Mouse (Mus musculus) heart, adult 8-10 months (tissue): Measurements from ENCODE around the gene Fzd1. TPM values are rescaled to one million over a fixed set of nuclear protein-coding genes. Genes with fewer than 3 reads are reported as not detected.

Experiments used
- DNase-seq: peaks from one replicate; pipeline ENCODE4 v3.0.0; 2022; ENCODE audit warnings: low spot score
- total RNA-seq, 4 experiments: library from RNA; stranded (reverse); gene quantifications; 2 replicates each; pipeline ENCODE4 v1.2.4; 2022

The Fzd1 gene
- total RNA-seq: 1 to 10 TPM; 7.9 to 9.6 (median 8.7) TPM

DNA sequence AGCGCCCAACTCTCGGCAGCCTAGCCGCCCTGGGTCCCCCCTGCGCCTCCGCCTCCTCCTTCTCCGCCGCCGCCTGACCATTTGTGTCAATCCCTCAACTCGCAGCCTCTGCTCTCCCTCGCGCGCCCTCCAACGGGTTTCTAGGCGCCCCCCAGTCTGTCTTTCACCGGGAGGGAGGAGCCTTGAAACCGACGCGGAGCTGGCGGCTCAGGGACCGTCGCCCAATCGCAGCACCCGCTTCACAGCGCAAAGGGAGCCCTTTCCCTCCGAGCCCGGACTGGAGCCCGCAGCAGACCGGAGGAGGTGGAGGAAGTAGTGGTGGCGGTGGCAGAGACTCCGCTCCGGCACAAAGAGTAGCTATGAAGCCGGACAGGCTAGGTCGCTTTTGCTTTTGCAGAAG, at the start of gene Fzd1:
Gene Fzd1 (minus strand): TSS at position 134 of the 400 bp plus-strand sequence.
- peak; percentile 92 for DNase-seq

GRCm38 (mm10) chr5:4805228-4805627, 47.4 kb upstream of the Fzd1 start:
- no peak for DNase-seq

DNA sequence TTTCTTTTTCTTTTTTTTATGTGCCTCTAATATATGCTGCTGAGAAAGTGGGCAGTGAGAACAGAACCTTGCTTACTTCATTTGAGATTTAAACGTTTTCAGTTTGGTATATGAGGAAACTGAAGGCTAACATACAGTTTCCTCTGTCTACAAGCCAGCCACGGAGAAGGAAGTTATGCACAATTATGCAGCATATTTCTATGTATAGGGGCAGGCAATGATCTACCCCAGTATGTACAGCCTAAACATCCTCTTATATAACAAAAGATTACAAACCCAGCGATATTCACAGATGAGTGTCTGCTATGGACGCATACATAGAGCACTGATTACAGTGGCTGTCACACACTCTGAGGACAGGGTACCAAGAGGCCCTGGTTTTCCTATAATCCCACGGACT, 45.9 kb upstream of the Fzd1 start:
- DNase-seq: no peak

- no peak for DNase-seq
Measured at GRCm38 (mm10) chr5:4801971-4802370, 44.1 kb upstream of the Fzd1 start.

DNA sequence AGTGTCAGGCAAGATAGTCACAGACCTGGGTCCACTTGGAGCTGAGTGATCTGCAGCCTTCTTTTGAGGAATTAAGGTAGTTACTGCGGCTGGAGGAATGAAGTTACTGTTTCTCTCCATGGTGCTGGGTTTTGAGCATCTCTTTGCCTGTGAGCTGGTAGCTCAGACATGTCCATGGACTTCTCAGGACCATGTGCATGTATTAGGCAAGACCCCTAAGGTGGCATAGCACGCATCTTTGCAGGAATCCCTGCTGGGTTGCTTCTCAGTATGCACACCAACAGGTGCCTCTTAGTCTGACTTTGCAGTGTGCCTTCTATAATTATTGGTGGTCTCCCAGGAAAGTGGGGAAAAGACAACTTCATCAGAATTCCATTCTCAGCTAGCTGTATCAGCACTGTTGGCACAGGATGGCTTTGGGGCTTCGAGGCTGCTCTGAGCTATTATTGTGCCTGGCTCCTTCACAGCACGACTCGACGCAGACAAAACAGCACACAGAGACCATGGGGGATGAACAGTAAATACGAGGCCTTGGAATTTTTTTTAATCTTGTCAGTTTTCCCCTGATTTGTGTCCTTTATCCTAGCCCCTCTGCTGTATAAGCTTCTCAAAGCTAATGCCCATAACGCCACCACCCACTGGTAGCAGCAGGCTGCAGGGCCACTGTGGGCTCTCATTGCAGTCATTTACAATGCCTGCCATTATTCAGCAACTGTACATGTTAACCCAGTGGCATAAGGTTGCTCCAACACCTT, 43.4 kb upstream of the Fzd1 start:
- no peak for DNase-seq

- DNase-seq: no peak
Measured at GRCm38 (mm10) chr5:4791219-4791618, 33.4 kb upstream of the Fzd1 start.

DNA sequence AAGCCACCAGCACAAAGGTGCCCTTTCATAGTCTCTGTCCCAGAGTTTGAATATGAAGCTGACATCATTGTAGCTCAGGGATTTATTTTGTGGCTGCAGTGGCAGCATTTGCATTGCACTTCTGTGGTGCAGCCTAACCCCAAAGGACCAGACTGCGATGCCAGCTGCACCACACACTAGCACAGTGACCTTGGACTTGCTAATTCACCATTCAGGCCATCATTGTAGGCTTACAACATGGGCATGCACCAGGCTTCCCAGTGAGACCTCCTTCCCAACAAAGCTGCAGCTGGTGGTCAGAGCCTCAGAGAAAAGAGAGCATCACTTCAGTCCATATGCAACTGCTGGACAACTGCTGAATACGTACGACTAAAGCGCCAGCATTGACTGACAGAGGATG, 32.4 kb upstream of the Fzd1 start:
- DNase-seq: no peak

DNA sequence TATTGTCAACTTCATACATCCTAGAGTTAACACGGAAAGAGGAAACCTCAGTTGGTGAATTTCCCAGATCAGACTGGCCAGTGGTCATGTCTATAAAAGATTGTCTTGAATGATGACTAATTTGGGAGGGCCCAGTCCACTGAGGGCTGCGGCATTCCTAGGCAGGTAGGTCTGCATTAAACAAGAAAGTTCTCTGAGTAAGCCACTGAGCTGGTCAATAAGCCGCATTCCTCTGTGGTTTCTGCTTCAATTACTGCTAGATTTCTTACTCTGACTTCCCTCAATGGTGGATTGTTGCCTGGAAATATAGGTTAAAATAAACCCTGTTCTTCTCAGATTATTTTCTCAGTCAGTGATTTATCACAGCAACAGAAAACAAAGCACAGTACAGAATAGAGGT, 30.6 kb upstream of the Fzd1 start:
- DNase-seq: no peak

DNA sequence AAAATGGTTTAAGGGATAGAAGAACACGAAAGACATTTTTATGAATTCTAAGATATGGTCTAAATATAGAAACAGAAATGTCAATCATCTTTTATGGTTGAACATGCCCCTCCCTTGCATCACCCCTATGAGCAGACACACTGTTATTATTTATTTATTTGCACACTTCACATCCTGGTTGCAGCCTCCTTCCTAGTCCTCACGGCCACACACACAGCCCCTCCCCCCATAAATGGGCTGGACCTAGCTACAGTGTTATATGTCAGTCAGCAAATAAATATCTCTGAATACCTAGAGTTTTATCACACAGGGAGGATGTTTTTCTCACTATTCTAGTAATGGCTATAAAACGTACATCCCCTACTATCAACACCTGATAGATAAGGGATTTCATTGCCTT, 29.0 kb upstream of the Fzd1 start:
- no peak for DNase-seq

- no peak for DNase-seq
Measured at GRCm38 (mm10) chr5:4778274-4778673, 20.4 kb upstream of the Fzd1 start.

GRCm38 (mm10) chr5:4776495-4776894, 18.7 kb upstream of the Fzd1 start:
- no peak for DNase-seq

GRCm38 (mm10) chr5:4773090-4773772, 15.4 kb upstream of the Fzd1 start:
- DNase-seq: no peak

DNA sequence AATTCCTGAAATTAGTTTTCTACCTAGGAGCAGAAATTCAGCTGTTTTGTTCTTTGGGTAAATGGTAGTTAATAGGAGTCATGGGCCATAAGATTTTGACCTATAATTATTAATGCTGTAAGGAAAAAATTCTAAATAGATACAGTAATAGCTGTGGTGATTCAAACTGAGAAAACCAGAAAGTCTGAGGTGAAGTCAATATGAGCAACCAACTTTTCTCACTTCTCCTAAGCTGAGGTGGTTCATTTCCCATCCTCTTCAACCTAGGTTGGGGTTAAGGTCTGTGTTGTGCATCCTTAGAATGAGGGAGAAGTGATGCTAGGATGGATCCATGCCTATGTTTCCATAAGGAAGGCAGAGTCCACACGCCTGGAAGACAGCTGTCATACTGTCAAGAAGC, 12.8 kb upstream of the Fzd1 start:
- no peak for DNase-seq

- DNase-seq: no peak
Measured at GRCm38 (mm10) chr5:4767896-4768295, 10.1 kb upstream of the Fzd1 start.

- no peak for DNase-seq
Measured at GRCm38 (mm10) chr5:4766719-4767118, 8.9 kb upstream of the Fzd1 start.

DNA sequence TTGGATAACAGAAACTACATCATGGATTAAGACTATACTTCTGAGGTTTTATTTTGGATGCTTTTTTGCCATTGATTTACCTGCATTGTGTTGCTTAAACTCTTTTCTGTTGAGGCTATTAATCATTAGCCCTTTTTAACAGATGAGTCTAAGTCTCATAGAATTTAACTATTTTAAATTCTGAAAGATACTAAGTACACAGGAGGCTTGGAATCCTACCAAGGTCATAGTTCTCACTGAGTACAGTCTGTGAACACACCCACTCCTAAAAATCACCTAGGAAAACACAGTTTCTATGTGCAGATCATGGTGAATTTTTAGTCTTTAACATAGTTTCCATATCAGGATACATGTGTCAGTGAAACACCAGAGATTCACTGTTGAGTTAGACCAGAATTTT, 4.1 kb upstream of the Fzd1 start:
- DNase-seq: no peak

DNA sequence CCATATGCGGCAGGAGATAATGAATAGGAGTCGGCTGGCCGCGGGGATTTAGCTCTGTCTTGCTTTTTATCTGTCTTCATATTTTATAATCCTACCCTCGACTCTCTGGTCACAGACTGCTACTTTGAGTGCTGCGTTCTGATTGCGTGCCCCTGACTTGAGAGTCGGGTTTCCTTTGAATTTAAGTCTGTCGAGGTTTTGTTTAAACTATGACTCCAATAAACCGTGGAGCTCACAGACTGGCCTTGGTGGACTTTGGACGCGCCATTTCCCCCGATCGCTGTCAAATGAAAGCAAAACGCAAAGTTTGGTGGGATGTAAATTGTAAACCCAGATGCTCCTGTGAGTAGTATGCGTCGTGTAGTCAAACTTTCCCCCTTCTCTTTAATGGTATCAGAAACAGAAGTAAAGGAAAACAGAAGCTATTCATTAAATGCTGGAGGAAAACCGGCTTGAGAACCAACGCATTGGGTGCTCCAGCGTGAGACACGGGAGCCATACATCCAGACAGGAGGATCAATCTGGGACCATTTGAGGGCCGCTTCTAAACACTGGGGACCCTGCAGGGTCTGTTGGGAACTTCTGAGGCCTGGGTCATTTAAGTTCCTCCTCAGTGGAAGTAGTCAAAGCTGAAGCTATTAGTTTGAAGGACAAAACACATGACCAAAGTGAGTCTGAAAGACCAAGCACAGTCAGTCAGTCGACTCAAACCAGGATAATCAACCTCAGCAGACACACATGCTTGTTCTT, 671 bp upstream of the Fzd1 start:
- no peak for DNase-seq

DNA sequence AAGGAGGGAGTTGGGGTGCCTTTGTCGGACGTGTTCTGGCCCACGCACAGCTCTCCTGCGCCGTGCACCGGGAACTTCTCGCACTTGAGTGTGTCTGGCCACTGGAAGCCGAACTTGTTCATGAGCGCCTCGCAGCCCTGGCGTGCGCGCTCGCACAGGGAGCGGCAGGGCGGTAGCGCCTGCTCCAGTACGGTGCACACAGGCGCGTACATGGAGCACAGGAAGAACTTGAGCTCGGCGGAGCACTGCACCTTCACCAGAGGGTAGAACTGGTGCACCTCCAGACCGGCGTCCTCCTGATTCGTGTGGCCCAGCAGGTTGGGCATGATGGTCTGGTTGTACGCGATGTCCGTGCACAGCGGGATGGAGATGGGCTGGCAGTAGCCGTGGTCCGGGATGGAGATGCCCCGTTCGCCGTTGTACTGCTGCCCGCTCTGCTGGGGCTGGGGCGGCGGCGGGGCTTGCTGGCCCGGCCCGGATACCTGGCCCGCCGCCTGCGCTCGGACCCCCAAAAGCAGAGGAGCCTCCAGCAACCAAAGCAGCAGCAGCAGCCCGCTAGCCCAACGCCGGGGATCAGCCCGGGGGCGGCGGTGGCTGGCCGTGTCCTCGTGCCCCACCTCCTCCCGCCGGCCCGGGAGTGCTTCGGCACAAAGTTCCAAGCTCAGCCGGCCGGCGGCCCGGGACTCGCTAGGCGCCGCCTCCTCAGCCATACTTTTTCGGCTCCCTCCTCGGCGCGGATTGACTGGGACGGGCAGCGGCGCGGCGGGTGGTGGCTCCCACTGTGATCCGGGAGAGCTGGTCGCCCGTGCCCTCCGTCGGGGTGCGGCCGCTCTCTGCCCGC, 744 bp downstream of the Fzd1 start:
- peak; percentile 38 for DNase-seq

DNA sequence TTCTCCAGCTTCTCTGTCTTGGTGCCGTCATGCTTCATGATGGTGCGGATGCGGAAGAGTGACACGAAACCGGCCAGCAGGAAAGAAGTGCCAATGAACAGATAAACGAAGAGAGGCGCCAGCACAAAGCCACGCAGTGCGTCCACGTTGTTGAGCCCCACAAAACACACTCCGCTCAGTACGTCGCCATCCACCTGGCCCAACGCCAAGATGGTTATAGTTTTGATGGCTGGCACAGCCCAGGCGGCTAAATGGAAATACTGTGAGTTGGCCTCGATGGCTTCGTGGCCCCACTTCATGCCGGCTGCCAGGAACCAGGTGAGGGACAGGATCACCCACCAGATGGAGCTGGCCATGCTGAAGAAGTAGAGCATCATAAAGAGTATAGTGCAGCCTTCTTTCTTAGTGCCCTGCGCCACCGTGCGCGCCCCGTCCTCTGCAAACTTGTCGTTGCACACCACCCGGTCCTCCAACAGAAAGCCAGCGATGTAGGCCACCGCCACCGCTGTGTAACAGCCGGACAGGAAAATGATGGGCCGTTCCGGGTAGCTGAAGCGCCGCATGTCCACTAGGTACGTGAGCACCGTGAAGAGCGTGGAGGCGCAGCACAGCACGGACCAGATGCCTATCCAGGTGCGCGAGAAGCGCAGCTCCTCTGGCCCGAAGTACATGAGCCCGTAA, 1.7 kb downstream of the Fzd1 start:
- DNase-seq: no peak

GRCm38 (mm10) chr5:4755326-4755725, 2.5 kb downstream of the Fzd1 start:
- no peak for DNase-seq

GRCm38 (mm10) chr5:4754701-4755281, 3.0 kb downstream of the Fzd1 start:
- no peak for DNase-seq
